Mouse (Mus musculus) kidney, adult 2 months (tissue): ENCODE data around the gene Topbp1.

Experiments
- CTCF ChIP-seq: fragments of 200-500 bp; conservative IDR thresholded peaks from 2 replicates; pipeline ENCODE4 v1.5.1; 2011; ENCODE audit warnings: low read depth, mild to moderate bottlenecking, control low read depth, low read length, moderate library complexity, mixed read lengths; ENCODE audit not compliant: insufficient read depth, insufficient read length
- POLR2A ChIP-seq: fragments of 200-500 bp; IDR thresholded peaks from one replicate; pipeline ENCODE4 v1.6.1; 2011; ENCODE audit warnings: low read depth, low read length, control low read depth

DNA sequence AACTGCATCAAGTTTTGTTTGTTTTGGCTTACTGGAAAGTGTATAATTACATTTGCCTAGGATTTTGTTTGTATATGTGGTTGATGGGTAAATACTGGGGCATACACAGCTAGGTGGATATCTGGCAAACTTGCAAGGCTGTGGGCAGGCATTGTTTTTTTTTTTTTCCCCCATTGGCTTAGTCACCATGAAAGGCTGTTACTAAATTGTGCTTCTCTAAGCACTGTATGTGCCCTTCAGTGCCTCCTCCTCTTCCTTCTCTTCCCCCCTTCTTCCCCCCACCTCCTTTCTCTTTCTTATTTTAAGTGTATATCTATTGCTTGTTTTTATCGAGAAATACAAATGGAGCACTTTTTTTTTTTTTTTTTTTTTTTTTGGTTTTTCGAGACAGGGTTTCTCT is 19.7 kb downstream of the Topbp1 start:
- no peak for TF ChIP-seq POLR2A
- TF ChIP-seq CTCF = no peak
